Mouse (Mus musculus) heart, postnatal 0 days (tissue): ENCODE measurements around the gene Utf1. TPM values are rescaled to one million over a fixed set of nuclear protein-coding genes. Genes with fewer than 3 reads are reported as not detected.

Source experiments
- ATAC-seq: fragments of 200-750 bp; cut with Nextera tagmentation; 2 replicates; pipeline ENCODE4 v1.8.0; 2017; ENCODE audit warnings: low read depth, moderate number of reproducible peaks, moderate library complexity; ENCODE audit not compliant: insufficient read depth
- DNase-seq: peaks from one replicate; pipeline ENCODE4 v3.0.0-alpha.2; 2016; ENCODE audit warnings: low spot score
- H3K27ac ChIP-seq: fragments of 300-500 bp; sonication (generic); 2 replicates; pipeline ENCODE4 v1.5.1; 2014; ENCODE audit warnings: low read depth, mild to moderate bottlenecking
- H3K27me3 ChIP-seq: fragments of 300-500 bp; sonication (generic); 2 replicates; pipeline ENCODE4 v1.6.1; 2014; ENCODE audit warnings: low read length, mixed read lengths; ENCODE audit not compliant: control insufficient read depth, insufficient read depth
- H3K36me3 ChIP-seq: fragments of 300-500 bp; sonication (generic); replicated peaks from 2 replicates; pipeline ENCODE4 v1.6.1; 2014; ENCODE audit warnings: low read length, mixed read lengths; ENCODE audit not compliant: control insufficient read depth, insufficient read depth
- H3K4me1 ChIP-seq: fragments of 300-500 bp; sonication (generic); 2 replicates; pipeline ENCODE4 v1.6.1; 2014; ENCODE audit warnings: antibody characterized with exemption; ENCODE audit not compliant: control insufficient read depth, insufficient read depth
- H3K4me2 ChIP-seq: fragments of 300-500 bp; sonication (generic); 2 replicates; pipeline ENCODE4 v1.6.1; 2014; ENCODE audit warnings: low read depth, mild to moderate bottlenecking, low read length, moderate library complexity
- H3K4me3 ChIP-seq: fragments of 300-500 bp; sonication (generic); 2 replicates; pipeline ENCODE4 v1.5.1; 2014; ENCODE audit warnings: low read depth, low read length
- H3K9ac ChIP-seq: fragments of 300-500 bp; sonication (generic); replicated peaks from 2 replicates; pipeline ENCODE4 v1.6.1; 2014; ENCODE audit warnings: low read depth, low read length, mixed read lengths
- H3K9me3 ChIP-seq: fragments of 300-500 bp; sonication (generic); replicated peaks from 2 replicates; pipeline ENCODE4 v1.6.1; 2016; ENCODE audit warnings: low read length; ENCODE audit not compliant: control insufficient read depth
- CTCF ChIP-seq: IDR thresholded peaks from 2 replicates; pipeline ENCODE4 v1.5.1; 2016; ENCODE audit warnings: antibody characterized with exemption, control low read depth, low read depth
- EP300 ChIP-seq: IDR thresholded peaks from 2 replicates; pipeline ENCODE4 v1.6.1; 2016; ENCODE audit warnings: antibody characterized with exemption, low read depth
- WGBS: fragments of 180-500 bp; shearing (Covaris S2); extraction: QIAGEN DNeasy Blood & Tissue Kit; methylation state at CpG from one replicate; pipeline ENCODE4 v1.1.7; 2014; 5-methylcytosine and 5-hydroxymethylcytosine counted together
- polyA plus RNA-seq: library from polyadenylated mRNA; unstranded; fragments of >200 nt; fragmentation: Nextera tagmentation; extraction: Ambion mirVana; gene quantifications from 2 replicates; pipeline ENCODE4 v1.2.1, GENCODE M21; 2015
- total RNA-seq: library from RNA; depleted of rRNA; stranded (reverse); fragments of >200 nt; gene quantifications from 2 replicates; pipeline ENCODE4 v1.2.3, GENCODE M21; 2014; ENCODE audit warnings: low replicate concordance

Utf1 gene
- total and polyA plus RNA-seq, 2 experiments from 2014 or later = not detected

- H3K27ac ChIP-seq = peak overlapping the region; percentile 44
- H3K4me2 ChIP-seq = peak overlapping the region; percentile 67
- H3K27me3 ChIP-seq = peaks cover 22% of the 10 kb centered on the region
- H3K4me1 ChIP-seq = peaks cover 3% of the 10 kb centered on the region; the same call in 1 of the 2 replicates
- TF ChIP-seq CTCF = no peak
- TF ChIP-seq EP300 = no peak
- WGBS = under 1% methylated on average over 33 of the region's 33 CpGs
- H3K9ac ChIP-seq = peak overlapping the region; percentile 55
- H3K9me3 ChIP-seq = no peaks in the 10 kb centered on the region
- peak; percentile 73 for DNase-seq
- ATAC-seq = peak; percentile 78
- H3K36me3 ChIP-seq = no peaks in the 10 kb centered on the region
- H3K4me3 ChIP-seq = peak overlapping the region; percentile 69
Measured at GRCm38 (mm10) chr7:139950283-139950971, 6.8 kb downstream of the Utf1 start.

- peaks cover 16% of the 10 kb centered on the region for H3K27me3 ChIP-seq
- 7% methylated on average over 16 of the region's 16 CpGs for WGBS
- H3K27ac ChIP-seq = peak overlapping the region; percentile 44; the same call in 1 of the 2 replicates
Measured at GRCm38 (mm10) chr7:139951079-139951478, 7.5 kb downstream of the Utf1 start.

GRCm38 (mm10) chr7:139951991-139952633 lies 8.5 kb downstream of the Utf1 start:
- peaks cover 13% of the 10 kb centered on the region for H3K27me3 ChIP-seq
- H3K4me3 ChIP-seq = no peak overlapping the region
- no peak overlapping the region for H3K9ac ChIP-seq
- DNase-seq = peak; percentile 24
- no peaks in the 10 kb centered on the region for H3K9me3 ChIP-seq
- H3K36me3 ChIP-seq = no peaks in the 10 kb centered on the region
- H3K4me2 ChIP-seq = no peak overlapping the region
- peaks cover 3% of the 10 kb centered on the region; the same call in 1 of the 2 replicates for H3K4me1 ChIP-seq
- H3K27ac ChIP-seq = no peak overlapping the region
- ATAC-seq = no peak
- TF ChIP-seq CTCF (no peak), EP300 (no peak)
- WGBS = 69% methylated on average over 6 of the region's 6 CpGs

More at GRCm38 (mm10) chr7:139951079-139951478, 7.5 kb downstream of the Utf1 start:
- DNase-seq (no peak), ATAC-seq (no peak)
- peak overlapping the region; percentile 69 for H3K4me3 ChIP-seq
- peaks cover 3% of the 10 kb centered on the region; the same call in 1 of the 2 replicates for H3K4me1 ChIP-seq
- no peaks in the 10 kb centered on the region for H3K9me3 ChIP-seq
- TF ChIP-seq CTCF (no peak), EP300 (no peak)
- H3K36me3 ChIP-seq = no peaks in the 10 kb centered on the region
- peak overlapping the region; percentile 55 for H3K9ac ChIP-seq
- H3K4me2 ChIP-seq = peak overlapping the region; percentile 67

GRCm38 (mm10) chr7:139955505-139955904 lies 11.9 kb downstream of the Utf1 start:
- no peak for ATAC-seq
- no peaks in the 10 kb centered on the region for H3K9me3 ChIP-seq
- H3K27ac ChIP-seq = no peak overlapping the region
- H3K27me3 ChIP-seq = peaks cover 11% of the 10 kb centered on the region
- no peak for TF ChIP-seq EP300
- TF ChIP-seq CTCF = no peak
- no peaks in the 10 kb centered on the region for H3K36me3 ChIP-seq
- no peak overlapping the region for H3K4me3 ChIP-seq
- 90% methylated on average over 4 of the region's 4 CpGs for WGBS
- peaks cover 9% of the 10 kb centered on the region; the same call in 1 of the 2 replicates for H3K4me1 ChIP-seq
- no peak for DNase-seq
- no peak overlapping the region for H3K4me2 ChIP-seq
- no peak overlapping the region for H3K9ac ChIP-seq

- Histone ChIP-seq H3K27ac (no peak overlapping the region), H3K4me2 (no peak overlapping the region), H3K36me3 (no peaks in the 10 kb centered on the region), H3K9ac (no peak overlapping the region), H3K4me1 (peaks cover 6% of the 10 kb centered on the region; the same call in 1 of the 2 replicates), H3K9me3 (no peaks in the 10 kb centered on the region), H3K27me3 (peaks cover 15% of the 10 kb centered on the region), H3K4me3 (no peak overlapping the region)
- ATAC-seq = no peak
- DNase-seq = no peak
- TF ChIP-seq EP300 = no peak
- no peak for TF ChIP-seq CTCF
- 76% methylated on average over 3 of the region's 3 CpGs for WGBS
Measured at GRCm38 (mm10) chr7:139956658-139957057, 13.1 kb downstream of the Utf1 start.
